Mouse (Mus musculus): ENCODE measurements around the gene Cacnb4.

DNA sequence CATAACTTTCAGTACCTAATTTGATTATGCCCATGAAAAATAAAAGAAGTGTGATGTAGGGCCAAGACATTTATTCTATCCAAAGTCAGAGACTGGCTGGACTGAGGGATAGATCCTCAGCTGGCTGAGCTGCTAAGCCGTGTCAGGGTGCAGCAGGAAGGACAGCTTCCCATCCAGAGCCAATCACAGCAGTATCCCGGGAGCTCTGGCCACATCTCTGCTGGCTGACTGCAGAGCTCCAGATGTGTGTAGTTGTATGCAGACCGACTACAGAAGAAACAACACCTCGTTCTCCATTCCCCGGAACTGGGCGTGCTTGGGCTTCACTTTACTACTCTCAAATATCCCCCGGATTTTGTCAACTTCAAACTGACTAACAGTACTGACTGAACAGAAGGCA lies 243.3 kb downstream of the Cacnb4 start:
- TF ChIP-seq CTCF (IDR thresholded peaks at IDR 0.05; ENCODE audit: insufficient read depth, low read depth, low read length) (no peak), POLR2A (IDR thresholded peaks at IDR 0.05; ENCODE audit: insufficient read depth, low read depth, low read length) (no peak)

All from olfactory bulb, adult 2 months (tissue).